Mouse (Mus musculus): ENCODE measurements at regions not wholly inside any gene's neighbourhood (a gene's known extent, or its start where the extent isn't known, plus 50 kb on each side); places are given as distances from the start of the nearest gene placed in this dataset.
"Not testable (repeated sequence)": the region's sequence is repeated elsewhere in the genome, so short reads cannot be mapped to it uniquely, and the experiment has no call there.

DNA sequence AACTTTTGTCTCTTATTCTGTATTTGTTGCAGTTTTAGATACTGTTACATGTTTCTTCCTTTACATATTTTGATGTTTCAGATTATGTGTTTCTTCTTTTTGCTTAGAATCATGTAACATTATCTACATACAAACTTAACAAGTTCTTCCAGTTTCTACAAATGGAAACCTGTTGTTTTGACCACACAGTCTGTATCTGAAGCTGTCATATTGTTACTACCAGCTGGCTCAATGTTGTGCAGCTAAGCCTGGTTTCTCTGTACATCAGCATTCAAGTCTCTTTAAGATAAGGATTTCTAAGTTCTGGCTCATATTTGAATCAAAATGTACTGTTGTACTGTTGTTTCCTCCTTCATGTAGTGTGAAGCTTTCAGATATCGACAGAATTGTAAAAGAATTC is 65.4 kb upstream of the Vps41 start:
- no peak for DNase-seq (ENCODE audit: low spot score in 2 of 2)

DNA sequence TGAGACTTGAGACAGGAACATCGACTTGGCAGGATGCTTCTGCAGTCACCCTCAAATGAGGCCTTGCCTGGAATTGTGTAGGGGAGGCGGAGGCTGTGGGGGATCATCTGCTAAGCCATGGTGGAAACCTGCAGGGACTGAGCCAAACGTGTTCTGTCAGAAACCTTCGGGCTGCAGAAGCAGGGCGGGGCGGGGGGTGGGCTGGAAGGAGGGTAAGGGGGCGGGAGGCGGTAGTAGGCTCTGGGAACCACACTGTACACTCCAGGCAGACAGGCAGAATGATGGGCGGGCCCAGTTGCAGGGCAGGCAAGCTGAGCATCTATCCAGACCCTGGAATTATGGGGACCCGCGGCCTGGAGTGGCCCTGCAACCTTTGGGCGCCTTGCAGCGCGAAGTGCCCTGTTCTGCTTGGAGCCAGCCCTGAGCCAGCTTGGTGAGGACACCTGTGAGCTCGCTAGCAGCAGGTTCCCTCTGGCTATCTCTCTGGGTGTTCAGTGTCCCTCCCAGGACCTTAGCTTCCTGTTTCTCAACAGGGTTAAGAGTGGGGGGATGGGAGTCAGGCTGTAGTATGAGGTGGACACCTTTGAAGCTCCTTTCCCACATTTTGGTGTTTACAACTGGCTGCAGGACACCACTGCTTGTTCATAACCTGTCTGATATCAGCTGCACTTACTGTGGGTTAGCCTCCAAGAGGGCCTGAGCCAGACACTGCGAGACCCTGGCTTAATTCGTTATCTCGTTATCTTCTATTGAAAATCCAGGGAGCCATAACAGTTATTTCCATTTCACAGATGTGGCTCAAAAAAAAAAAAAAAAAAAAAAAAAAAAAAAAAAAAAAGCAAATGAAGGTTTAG is 102.1 kb upstream of the Vps41 start:
- DNase-seq (ENCODE audit: low spot score in 2 of 2) = no peak

DNA sequence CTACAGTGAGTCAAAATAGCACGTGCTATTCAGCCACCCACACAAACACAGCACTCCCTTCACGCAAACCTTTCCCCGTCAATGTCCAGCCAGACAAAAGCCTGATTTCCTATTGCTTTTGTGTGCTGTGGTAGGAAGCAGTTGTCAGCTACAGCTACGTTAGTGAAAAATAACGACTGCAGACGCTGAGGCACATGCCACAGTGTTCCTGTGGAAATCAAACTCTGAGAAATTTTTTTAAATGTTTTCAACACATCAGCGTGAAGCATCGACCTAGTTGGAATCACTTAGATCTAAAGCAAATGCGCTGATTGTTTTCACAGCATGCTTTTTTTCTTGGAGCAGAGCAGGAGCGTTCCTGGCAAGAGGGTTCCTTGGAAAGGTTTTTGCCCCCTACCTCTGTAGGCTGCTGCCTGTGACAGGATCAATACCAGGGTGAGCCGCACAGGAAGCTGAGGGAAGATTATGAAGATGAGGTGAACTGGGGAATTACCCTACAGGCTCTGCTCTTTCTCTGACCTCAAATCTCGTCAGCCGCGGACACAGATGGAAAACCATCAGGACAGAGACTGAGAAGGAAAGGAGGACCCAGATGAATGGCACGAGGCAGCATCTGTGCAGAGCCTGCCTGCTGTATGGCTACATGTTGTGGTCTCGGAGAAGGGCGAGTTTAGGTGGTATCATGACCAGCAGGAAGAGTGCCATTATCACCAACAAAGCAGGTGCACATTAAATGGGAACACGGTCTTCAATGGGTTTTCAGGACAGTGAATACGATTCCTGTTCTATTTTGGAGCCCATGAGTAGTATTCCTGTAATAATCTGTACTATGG is 136.2 kb upstream of the Vps41 start:
- peak in 1 of 2 experiments; percentile 2 for DNase-seq (ENCODE audit: low spot score in 2 of 2)

DNA sequence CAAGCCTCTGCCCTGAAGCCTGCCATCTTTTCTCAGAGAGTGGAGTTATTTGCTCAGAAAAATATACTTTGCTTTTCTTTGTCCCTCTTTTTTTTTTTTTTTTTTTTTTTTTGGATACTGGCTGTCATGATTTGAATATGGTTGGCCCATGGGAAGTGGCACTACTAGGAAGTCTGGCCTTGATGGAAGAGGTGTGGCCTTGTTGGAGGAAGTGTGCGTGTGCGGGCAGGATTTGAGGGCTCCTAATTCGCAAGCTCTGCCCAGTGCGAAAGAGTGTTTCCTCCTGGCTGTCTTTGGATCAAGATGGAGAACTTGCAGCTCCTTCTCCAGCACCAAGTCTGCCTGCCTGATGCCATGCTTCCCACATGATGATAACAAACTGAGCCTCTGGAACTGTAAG is 141.1 kb upstream of the Vps41 start:
- DNase-seq (ENCODE audit: low spot score in 2 of 2) = no peak

DNA sequence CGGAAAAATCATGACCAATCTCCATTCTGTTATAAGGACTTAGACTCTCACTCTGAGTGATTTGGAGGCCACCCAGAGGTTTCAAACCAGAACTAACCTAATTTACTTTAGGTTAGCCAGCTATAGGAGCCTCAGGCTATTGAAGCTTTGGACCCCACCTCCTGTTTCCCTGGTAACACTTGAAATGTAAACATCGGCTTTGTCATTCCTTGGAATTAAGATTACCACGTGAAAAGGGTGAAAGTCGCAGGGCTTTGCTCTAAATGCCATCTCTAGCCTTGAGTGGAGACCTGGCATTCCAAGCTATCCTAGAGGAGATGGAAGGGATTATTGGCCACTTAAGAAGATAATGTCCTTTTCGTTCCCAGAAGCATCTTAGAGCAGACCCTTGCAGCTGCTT is 141.5 kb upstream of the Vps41 start:
- no peak for DNase-seq (ENCODE audit: low spot score in 2 of 2)

DNA sequence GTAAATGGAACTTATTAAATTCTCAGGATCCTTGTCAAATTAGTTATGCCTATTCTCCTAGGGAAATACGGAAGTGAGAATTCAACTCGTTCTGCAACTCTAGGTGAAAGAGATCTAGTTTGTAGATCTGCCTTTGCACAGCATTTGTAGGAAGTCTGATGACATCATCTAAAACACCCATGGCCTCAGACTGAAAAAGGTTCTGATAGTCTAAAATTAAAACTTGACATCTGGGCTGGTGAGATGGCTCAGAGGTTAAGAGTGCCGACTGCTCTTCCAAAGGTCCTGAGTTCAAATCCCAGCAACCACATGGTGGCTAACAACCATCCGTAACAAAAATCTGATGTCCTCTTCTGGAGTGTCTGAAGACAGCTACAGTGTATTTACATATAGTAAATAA is 144.5 kb upstream of the Pou6f2 start:
- DNase-seq (ENCODE audit: low spot score in 2 of 2) = not testable (repeated sequence)

DNA sequence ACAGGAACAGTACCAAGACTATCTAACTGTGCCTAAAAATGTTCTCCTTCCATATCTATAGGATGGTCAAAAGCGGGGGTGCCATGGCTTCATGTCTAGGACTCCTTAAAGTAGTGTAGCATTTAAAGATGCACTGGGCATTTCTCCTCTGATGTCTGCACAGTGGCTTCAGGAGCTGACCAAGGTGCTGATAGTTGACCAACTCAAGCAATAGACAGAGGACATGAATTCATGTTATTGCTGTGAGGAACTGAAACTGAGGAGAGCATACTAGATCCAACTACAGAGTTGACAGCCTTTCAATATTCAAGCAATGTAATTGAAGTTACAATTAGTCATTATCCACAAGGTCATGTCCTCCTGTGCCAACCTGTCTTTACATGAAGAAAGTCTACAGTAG is 133.0 kb upstream of the Pou6f2 start:
- no peak for DNase-seq (ENCODE audit: low spot score in 2 of 2)

DNA sequence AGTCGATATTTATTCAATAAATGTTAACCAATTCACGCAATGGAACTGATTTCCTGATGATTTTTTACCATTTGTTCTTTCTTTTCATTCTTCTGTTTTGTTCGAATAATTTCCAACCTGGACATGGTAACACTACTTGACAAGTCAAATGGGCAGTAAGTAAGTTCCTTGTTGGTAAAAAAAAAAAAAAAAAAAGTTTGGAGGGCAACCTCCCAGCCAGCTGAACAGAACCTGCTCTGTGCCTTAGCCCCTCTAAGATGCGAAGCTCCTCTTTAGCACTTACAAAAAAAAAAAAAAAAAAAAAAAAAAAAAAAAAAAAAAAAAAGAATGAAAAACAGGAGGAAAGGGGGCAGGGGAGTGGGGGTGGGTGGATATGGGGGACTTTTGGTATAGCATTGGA is 100.7 kb upstream of the Pou6f2 start:
- no peak for DNase-seq (ENCODE audit: low spot score in 2 of 2)

DNA sequence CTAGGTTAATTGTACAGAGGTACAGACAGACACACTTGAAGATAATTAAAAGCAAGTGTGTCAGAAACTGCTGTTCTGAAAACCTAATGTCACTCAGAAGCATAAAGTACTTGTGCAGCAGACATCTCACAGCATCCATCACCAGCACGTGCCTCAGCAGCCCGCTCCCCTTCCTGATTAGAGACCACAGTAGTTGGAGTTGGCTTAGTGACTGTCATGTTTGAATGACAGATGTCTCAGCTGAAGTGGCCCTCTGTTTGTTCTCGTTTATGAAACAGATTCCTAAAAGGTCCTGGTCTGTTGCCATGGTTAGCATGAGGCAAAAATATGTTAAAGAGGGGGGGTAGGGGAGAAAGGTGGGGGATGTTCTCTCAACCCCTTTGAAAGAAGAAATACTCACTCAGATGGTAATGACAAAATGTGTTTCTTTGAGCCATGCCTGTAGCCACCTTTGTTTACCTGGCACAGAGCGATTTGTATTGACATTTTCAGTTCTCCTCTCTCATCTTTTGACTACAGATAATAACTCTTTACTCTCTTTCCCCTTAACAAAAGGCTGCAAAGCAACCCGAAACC is 100.2 kb upstream of the Pou6f2 start:
- no peak for DNase-seq (ENCODE audit: low spot score in 2 of 2)

DNA sequence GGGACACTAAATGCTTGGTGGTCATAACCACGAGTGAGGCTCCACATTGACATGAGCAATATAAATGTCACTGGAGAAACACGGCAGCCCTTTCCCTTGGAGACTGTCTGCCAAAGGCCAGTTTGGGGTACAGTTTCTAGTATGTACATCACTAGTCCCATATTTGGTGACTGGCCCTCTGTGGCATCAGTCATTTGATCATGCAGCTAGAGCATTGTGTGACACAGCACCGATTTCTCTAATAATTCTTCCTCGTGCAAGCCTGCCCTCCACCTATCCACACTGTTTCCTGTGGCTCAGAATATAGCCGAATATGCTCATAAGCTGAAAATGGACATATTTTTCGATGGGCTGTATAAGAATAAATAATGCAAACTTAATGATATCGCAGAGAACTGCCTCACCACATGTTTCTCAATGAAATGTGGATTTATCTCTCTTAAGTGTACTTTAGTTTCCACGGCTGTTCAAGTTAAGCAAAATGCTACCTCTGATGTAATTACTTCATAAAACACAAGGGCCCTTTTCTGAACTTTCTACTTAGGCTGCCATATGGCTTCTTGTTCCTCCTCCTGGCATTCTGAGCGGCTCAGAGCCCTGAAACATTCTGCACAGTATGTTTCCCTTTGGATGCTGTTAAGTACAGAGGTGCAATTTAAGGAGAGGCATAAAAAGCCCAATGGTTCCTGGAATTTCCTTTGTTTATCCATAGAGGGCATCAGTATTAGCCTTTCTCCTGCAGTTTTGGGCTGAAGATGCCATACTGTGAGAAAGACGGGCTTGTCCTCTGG is 97.7 kb upstream of the Pou6f2 start:
- no peak for DNase-seq (ENCODE audit: low spot score in 2 of 2)

DNA sequence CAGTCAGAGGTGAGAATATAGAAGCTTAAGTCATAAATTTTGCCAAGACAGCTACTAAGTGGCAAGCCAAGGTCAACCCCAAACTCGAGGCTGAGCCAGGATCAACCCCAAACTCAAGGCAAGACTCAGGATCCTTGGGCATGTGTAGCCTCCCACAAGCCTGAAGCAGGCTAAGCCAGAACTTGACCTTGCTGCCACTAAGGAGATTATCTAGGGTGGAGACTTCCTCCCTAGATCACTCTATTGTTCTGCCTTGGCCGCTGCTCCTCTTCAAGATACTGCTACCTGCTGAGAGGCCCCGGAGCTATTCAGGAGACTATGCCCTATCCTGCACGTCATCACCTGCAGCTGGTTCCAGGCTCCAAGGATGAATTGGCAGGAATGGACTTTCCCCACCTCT is 88.3 kb upstream of the Pou6f2 start:
- not testable (repeated sequence) for DNase-seq (ENCODE audit: low spot score in 2 of 2)

DNA sequence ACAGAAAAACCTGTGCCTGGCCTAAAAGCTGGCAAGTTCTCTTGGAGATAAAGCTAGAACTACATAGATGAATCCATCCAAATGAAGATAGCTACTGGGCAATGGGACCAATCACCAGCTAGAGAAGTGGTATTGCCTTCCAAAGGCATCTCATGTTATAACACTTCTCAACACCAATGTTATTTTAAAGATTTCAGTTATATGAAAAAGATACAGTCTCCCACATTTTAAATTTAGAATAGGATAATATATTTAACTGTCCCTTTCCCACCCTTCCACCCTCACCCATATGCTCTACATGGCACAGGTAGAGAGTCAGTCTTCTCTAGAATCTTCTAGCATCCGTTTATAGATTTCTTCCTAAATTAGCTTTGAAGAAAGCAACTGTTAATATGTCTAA is 87.6 kb upstream of the Pou6f2 start:
- DNase-seq (ENCODE audit: low spot score in 2 of 2) = no peak

DNA sequence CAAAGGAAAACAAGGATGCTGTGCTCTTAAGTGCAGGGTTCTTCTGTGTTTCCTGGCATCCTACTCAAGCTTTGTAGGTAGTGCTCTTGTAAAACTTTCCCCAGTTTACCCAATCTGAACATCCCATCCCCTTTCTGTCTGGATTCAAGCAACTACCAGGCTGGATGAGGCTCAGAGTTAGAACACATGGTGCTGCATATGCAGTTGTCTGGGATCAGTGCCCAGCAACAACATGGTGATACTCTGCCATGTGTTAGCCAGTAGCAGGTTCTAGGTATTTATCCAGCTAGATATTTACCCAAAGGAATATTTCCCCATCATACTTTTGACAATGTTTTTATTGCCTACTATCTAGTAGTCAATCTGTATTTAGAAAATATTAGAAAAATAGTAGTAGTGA is 78.8 kb upstream of the Pou6f2 start:
- no peak for DNase-seq (ENCODE audit: low spot score in 2 of 2)

DNA sequence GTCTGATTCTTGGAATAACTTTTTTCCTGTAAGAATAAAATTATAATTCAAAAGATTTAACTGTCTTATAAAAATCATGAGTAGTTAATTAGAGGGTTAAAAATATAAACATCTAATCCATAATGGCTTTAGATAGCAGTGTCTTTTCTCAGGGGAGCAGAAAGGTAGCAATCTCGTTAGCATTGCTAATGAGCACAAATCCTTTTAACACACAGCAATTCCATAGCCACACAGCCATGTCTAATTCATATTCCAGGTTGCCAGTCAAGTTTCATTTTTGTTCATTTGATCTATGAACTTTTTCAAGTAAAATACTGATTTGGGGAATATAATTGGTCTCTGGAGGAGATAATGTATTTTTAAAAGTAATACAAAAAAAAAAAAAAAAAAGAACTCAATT is 74.0 kb upstream of the Pou6f2 start:
- no peak for DNase-seq (ENCODE audit: low spot score in 2 of 2)

DNA sequence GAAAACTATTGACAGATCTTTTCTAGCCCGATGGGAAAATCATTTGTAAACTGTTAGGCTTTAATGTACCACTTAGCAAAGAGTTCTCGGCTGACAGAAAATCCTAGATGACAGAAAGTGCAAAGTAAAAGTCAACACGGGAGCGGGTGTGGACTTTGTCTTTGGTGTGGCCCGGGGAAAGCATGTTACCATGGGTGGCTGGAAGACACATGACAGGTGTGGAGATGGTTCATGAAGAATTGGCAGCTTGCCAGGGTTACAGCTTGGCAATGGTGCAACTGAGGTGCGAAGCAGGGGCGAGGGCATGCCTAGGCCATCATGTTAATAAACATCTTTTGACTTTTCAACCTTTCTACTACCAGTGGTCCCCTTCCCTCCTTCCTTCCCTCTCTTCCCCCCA is 68.4 kb upstream of the Pou6f2 start:
- DNase-seq (ENCODE audit: low spot score in 2 of 2) = no peak

DNA sequence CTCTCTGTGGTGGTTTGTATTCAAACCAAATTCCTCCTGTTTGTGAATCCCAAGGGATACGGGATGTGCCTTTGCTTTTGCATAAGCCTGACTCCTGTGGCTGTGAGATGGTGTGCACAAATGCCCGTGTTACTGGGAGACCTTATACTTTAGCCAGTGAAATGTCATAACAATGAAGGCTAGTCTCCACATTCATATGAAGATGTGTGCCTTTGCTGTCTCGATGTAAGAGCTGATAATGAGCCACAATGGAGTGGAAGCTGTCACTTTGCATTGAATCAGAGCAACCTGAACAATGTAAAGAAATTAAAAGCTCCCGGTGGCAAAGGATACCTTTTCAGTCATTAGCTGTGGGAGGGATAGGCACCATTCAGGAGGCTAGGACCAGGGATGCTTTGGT is 64.7 kb upstream of the Pou6f2 start:
- no peak for DNase-seq (ENCODE audit: low spot score in 2 of 2)

DNA sequence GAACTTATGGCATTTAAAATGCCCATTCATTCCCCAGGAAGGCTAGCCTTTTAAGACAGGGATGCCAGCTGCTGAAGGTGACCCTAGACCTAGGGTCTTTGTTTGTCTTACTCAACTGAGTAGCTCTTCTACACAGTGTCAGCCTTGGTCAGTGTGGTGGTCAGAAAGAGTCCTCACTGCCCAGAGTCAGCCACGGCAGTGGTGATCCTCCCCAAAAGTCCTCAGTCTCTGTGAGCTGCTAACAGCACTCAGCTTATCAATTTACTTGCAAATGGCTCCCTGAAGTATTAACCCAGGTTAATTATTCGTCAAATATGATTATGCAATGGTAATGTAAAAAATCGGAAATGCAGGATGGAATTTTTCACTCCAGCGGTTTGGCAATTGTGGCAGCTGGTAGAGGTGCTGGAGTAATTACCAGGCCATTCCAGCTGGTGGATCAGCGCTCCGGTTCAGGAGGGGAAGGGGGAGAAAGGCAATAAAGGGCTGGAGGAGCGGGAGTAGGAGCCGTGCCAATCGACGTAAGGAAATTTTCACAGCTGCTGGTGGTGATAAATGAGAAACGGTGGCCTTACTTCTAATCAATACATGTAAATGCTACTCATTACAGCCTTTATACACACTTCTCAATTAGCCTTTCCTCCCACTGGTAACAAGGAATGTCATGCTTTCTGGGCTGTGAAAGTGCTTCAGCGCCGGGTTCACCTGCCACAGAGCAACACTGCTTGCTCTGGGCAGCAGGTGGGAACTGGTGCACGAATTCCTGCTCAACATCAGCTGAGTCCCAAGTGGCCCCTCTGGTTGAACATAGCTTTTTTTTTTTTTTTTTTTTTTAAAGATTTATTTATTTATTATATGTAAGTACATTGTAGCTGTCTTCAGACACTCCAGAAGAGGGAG is 60.1 kb upstream of the Pou6f2 start:
- DNase-seq (ENCODE audit: low spot score in 2 of 2) = no peak
